Mouse (Mus musculus): Measurements from ENCODE around the gene Igtp.

Igtp gene

DNA sequence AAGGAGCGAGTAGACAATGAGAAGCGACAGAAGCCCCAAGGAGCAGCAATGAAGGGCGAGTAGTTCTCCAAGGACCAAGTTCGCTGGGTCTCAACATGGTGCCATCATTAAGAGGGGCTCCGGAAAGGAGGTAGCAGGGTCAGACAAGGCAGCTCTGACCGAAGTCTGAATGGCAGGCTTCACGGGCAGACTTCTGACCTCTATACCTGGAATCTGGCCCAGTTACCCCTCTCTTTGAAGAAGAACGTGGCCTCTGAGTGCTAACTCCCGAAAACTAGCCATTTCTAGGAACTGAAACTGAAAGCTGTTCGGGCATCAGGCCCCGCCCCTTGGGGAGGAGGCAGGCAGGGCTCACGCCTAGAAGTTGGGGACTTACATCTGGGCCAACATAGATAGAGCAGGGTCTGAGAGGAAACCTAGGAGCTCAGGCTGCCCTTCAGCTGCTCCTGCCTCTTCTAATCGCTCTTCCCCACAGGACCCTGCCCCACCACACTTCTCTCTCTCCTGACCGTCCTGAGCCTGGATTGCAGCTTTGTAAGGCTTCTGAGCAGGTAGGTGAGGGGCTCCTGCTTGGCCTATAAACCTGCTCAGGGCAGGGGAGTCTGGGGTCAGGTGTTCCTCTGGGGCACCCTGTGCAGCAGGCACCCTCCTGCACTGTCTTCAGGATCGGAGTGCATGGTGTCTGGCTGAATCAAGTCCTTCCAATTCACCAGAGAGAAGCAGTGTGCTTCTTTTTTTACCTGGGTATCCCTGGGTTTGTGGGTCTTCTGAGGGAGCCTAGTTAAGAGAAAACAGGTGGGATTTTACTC lies at the start of gene Igtp, which contains the start of gene Irgm2:
Igtp (plus strand) TSS at position 328 of the 809 bp plus-strand sequence.
Irgm2 (plus strand) TSS at position 390 of the 809 bp plus-strand sequence.
- peak; percentile 49 for DNase-seq (ENCODE audit: low read depth)

DNA sequence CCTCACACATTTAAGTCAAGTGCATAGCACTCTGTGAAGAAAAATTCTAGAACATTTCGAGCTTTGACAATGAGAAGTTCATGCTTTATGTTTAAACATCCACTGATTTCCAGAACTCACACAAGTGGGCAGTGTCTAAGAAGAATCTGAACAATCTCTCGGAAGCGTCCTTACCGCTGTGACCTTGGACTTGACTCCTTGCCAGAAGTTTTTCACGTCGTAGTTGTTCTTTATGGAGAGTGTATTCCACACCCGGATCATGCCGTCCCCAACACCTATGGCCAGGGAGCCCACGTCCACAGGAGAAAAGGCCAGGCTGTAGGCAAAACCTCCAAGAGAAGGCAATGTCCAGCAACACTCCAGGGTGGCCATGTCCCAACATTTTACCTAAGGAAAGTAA lies 43.9 kb upstream of the Igtp start:
- no peak for DNase-seq (ENCODE audit: low read depth)

DNA sequence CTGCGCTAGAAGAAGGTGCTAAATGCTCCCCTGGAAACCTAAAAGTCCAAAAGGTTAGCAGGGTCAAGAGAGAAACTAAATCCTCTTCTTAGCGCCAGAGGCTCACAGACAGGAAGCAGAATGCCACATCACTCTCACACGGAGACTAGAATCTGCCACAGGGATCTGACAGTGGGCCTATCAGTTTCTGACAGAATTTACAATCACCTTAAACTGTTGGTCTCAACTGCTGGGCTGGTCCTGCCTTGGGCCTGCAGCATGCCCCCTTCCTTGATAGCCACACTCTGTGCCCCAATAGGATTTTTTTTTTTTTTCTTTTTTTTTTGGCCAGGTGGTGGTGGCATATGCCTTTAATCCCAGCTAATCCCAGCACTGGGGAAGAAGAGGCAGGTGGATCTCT lies 42.5 kb upstream of the Igtp start:
- DNase-seq (ENCODE audit: low read depth), result no peak

DNA sequence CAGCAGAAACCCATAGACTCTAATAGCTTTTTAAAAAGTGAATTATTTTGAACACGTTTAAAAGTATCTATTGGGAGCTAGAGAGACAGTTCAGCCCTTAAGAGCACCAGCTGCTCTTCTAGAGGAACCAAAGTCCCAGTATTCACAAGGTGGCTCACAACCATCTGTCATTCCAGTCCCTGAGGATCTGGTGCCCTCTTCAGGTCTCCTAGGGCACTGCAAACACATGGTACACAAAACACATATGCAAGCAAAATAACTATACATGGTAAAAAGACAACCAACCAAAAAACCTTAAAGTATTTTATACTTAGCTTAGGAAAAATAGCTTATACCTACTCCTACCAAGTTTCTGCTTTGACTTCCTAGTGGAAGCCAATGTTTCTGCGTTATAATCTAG lies 34.3 kb upstream of the Igtp start:
- peak; percentile 31 for DNase-seq (ENCODE audit: low read depth)

DNA sequence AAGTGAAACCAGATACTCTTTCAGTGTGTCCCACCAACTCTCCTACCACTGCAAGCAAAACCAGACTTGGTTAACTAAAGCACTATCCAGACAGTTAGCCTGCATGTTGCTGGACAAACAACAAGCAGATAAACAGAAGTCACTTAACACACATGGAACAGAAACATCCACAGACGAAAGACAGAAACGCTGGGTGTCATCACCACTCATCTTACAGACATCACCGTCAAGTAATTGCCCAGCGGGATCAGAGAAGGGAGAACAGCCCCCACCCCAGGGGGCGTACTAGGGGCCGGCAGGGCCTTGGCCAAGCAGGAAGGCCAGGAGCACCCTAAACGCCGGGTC lies 31.6 kb upstream of the Igtp start:
- DNase-seq (ENCODE audit: low read depth), result no peak

DNA sequence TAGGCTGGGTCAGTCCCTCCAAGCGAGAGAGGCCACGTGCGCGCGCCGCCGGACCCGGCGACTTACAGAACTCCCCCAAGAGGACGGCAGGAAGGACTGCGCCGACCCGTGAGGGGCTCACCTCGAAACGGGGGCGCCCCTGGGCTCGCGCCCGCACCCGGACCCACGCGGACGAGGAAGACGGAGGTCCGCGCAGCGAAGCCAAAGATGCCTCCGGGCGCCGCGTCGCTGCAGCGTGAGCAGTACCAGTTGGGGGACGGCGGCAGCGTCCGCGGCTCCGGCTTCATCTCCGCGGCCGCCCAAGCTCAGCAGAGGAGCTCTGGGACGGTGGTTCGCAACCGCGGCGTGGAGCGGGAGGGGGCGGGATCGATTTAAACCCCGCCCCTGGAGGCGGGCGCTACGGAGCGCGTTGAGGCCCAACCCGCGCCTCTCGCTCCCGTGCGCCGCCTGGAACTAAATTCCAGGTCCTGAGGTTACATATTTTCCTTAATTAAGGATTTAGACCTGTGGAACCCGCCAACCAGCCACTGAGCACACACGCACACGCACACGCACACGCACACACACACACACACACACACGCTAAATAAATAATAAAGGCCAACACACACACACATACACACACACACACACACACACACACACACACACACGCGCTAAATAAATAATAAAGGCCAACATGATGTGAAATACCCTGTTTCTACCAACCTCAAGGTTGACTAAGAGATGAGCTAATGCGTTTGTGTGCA lies 31.0 kb upstream of the Igtp start, which contains the start of gene Gemin5:
Gemin5 (minus strand) TSS at position 373 of the 749 bp plus-strand sequence.
- DNase-seq (ENCODE audit: low read depth), result peak; percentile 94

DNA sequence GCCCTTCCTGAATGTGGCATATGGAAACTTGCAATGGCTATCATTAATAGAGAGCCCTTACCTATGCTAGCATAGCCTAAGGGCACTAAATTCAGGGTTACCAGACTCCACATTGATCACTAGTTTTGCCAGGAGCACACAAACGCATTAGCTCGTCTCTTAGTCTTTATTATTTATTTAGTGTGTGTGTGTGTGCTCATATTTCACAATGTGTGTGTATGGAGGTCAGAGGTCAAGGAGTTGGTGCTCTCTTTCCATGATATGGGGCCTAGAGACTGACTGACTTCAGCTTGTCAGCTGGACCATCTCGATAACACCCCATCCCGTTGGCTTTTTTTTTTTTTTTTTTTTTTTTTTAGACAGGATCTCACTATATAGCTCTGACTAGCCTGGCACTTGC lies 29.7 kb upstream of the Igtp start:
- no peak for DNase-seq (ENCODE audit: low read depth)

DNA sequence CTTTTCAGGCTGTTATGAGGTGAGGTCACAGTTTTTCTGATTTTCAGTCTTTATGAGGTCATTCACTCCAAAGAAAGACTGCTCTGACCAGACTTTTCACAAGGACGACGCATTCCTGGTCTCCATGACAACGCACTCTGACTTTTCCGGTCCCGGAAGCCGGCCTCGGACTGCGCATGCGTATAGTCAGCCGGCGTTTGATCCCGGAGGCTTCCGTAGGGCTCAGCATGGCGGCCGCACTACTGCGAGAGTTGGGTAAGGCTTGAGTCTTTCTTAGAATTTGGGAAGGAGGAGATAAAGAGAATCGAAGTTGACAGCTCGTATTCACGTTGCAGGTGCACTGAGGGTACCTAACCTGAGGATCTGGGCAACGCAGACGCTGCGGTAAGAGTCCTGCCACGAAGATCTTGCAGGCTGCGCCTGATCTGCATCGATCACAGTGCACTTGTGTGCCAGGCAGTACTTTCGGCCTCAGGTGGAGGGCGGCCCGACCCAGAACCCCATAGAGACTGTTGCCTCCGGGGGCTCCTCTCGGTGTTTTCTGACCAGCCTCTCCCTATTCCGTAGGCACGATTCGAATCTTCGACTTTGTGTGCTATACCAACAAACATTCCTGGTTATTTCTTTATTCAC lies 27.8 kb upstream of the Igtp start, which contains the start of gene Mrpl22:
Mrpl22 (plus strand) TSS at position 203 of the 633 bp plus-strand sequence.
- DNase-seq (ENCODE audit: low read depth), result peak; percentile 99

DNA sequence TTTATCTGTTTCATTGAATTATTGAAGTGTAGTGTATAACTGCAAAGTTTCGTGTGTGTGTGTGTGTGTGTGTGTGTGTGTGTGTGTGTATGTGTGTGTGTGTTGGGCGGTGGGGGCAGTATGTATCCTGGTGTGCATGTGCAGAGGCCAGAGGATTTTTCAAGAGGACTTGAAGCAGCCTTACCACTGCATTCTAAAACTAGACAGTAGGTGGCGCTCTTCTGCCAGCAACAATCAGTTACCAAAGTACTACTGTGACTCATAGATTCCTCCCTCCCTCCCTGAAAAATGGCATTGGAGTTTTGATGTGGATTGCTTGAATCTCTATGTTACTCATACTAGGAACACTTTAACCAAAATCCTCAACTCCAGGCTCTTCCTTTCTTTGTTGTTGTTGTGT lies 19.8 kb upstream of the Igtp start:
- peak; percentile 95 for DNase-seq (ENCODE audit: low read depth)

DNA sequence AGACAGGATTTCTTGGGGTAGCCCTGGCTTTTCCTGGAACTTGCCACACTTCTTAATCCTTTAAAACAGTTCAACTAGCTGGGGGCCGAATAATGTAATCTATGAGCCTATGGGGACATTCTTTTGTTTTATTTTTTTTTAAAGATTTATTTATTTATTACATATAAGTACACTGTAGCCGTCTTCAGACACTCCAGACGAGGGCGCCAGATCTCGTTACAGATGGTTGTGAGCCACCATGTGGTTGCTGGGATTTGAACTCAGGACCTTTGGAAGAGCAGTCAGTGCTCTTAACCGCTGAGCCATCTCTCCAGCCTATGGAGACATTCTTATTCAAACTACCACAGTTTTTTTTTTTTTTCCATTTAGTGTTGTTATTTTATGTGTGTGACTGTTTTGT lies 19.4 kb upstream of the Igtp start:
- DNase-seq (ENCODE audit: low read depth), result peak; percentile 29

DNA sequence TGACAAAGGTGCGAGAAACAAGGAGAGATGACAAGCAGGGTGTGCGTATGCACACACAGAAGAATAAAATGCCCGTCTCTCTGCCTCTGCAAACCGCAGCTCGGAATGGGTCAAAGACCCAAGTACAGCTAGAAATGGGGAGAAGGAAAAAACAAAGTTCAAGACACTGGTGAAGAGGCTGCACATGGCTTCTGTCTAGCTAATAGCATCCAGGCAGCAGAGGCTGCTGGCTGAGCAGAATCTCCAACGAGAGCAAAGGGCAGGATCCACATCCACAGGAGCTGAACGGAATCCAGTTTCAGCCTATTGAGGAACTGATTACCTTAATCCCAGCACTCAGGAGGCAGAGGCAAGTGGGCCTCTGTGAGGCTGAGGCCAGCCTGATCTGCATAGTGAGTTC lies 18.6 kb upstream of the Igtp start:
- DNase-seq (ENCODE audit: low read depth), result no peak

DNA sequence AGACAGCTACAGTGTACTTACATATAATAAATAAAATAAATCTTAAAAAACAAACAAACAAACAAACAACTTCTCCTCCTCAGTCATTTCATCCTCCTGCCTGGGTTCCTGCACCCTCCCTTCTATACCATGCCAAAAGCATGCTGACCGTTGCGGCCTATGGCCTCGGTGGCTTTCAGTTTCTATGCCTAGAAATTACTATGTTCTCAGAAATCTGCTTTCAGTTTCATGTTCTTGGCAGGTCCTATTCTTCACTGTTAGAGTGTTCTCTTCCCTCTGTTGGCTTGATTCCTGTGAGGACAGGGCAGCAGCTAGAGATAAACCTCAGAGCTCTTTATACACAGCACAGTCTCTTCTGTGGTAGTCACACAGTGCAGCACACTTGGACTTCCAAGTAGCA lies 15.8 kb upstream of the Igtp start:
- DNase-seq (ENCODE audit: low read depth), result no peak

DNA sequence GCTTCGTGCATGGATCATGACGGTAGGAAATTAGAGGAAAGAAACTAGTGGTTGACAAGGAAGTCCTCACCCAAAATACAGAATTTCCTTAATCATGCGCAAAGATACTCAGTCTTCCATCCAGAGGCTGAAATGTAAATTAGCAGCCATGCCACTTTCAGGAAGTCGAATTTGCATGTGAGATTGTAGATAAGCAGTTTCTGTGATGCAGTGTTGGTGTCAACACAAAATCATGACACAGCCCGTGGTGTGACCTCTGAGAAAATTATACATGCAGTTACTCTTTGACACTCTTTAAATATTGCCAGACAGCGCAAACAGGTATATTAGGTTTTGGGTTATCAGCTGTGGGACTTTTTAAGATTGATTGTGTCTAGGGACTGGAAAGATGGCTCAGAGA lies 9.7 kb upstream of the Igtp start:
- DNase-seq (ENCODE audit: low read depth), result no peak

DNA sequence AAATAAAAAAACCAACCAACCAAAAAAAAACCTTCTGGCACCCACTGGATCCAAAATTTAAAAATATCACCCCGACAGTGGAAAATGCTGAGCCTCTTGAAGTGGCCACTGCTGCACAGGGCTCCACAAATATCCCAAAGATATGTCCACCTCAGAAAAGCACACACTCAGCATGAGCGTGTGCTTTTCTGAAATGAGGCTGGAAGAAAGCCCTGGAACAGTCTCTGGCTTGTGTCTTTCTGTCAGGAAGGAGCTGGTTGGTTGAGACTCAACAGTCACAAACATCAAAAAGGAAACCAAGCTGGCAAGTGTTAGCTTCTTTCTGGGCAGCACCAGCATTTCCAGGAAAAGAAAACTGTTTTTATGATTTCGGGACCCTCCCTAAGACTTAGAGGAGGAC lies 6.0 kb upstream of the Igtp start:
- no peak for DNase-seq (ENCODE audit: low read depth)

DNA sequence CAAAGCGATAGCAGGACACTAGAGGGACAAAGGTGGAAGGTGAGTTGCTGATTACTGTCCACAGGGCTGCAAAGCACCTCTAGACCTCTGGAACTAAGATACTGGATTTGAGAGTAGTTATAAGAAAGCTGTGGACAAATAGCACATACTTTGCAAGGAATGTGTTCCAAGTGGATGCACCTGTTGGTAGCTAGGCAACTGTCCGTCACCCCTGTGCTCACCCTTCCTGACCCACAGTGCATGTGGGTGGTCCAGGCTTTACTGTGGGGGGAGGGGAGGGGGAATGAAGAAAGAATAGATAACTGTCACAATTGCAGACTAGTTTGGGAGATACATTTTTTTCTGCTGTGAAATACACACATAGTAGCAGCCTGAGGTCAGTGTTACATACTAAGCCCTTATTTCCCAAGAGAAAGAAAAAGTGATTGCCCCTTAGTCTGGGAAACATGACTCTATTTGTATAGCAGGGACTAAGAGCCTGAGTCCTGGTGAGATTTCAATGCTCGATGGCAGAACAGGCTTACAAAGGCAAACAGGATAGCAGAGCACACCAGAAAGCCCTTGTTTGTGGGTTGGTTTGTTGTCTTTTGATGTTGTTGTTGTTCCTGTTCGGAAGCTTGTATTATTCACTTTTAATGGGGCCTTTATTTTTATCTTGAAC lies 5.4 kb upstream of the Igtp start:
- no peak for DNase-seq (ENCODE audit: low read depth)

DNA sequence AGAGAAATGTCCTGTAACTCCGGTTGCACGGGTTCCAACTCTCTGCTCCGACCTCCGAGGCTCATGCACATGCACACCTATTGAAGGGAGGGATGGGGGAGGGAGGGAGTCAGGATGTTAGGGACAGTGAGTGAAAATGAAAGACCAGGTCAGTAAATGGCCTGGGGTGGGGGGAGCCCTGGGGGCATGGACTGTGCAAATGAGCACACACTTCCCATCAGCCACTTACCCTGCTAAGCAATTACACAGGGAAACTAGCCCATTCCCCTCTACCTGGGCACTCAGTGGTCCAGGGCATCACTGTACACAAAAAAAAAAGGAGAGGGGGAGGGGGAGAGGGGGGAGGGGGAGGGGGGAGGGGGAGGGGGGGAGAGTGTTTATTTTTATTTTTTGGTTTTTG lies 693 bp upstream of the Igtp start:
- no peak for DNase-seq (ENCODE audit: low read depth)

DNA sequence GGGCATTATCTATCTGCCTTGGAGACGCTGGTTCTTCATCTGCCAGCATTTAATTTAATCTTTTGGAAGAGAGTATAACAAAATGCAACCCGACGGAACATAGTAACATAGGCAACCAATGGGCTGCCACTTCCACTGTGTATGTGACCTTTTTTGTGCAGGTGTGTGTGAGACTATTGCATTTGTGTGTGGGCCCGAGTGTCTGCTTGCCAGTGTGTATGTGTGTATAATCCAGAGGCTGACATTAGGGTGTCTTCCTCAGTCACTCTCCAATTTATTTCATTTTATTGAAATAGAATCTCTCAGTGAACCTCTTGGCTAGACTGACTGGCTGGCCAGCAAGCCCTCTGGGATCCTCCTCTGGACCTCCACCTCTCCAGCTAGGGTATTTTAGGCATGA lies 870 bp downstream of the Igtp start:
- no peak for DNase-seq (ENCODE audit: low read depth)

DNA sequence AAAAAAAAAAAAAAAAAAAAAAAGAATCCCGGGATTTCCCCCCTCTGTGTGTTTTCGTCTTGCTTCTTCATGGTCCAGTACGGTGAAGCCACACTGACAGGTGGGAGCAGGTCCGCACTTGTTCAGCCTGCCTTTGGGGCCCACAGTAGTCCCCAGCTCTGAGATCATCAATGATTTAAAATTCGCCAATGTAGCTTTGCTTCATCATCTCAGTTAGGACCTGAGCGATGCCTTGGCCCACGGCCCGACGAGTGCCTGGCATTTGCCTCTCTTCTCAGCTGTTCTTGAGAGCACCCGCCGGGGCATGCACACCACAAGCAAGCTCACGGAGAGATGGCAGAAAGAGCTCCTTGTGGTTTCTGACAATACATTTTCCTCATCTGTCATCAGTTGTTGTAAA lies 1.7 kb downstream of the Igtp start:
- no peak for DNase-seq (ENCODE audit: low read depth)

DNA sequence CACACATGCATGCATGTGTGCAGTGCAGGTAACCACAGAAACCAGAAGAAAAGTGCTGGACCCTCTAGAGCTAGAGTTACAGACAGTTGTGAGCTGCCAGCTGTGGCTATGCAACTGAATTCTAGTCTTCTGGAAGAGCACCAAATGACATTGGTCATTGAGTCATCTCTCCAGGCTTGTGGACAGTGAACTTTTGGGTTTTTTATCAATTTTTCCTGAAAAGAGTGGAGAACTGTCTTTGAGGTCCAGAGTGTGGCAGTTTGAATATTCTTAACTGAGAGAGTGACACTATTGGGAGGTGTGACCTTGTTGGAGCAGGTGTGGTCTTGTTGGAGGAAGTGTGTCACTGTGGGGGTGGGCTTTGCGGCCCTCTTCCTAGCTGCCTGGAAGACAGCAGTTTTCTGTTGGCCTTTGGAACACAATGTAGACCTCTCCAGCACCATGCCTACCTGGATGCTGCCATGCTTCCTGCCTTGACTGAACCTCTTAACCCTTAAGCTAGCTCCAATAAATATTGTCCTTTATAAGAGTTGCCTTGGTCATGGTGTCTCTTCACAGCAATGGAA lies 11.0 kb downstream of the Igtp start:
- DNase-seq (ENCODE audit: low read depth), result no peak

DNA sequence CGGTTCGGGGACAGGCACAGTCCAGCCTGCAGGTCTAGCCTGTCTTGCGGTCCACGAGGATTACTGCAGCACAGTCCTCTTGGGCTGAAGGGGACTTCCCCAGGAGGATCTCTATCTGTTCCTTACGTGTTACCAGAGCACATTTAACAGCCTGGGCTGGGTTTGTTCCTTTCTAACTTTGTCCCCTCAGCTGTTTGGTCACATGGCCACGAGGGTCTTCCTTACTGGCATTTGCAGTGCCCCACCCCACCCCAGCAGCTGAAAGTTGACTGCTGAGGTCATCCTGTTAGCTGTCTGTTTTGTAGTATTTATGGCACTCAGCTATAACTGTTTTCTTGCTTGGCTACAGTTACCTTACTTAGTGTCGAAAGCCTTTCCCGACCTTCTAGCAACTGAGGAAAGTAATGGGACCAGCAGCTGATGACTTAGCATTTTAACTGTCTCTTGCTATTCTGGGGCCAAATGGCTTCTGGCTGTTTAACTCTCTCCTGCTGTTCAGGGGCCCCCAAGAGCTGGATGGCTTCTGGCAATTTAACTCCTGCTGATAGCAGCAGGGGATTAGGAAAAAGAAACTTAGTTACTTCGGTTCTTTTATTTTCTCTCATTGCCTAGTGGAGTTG lies 11.8 kb downstream of the Igtp start:
- DNase-seq (ENCODE audit: low read depth), result peak; percentile 29

DNA sequence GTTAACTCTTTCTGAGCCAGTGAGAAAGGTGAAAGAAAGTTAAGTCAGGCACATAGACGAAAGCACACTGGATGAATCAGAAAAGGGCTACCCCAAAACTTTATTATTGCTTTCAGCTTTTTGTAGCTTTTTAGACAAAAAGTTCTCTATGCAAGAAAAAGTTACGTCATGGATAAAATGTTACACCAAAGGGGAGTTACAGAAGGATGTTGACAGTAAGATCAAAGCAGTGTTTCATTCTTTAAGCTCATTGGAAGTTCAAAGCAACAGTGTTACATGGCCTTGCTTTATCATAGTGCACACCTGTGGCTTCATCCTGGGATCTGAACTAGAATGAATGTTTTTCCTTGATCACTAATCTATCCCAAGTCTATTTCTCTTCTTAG lies 12.3 kb downstream of the Igtp start:
- no peak for DNase-seq (ENCODE audit: low read depth)
